Mouse (Mus musculus): Measurements from ENCODE around the gene Bcat1. TPM values are rescaled to one million over a fixed set of nuclear protein-coding genes. Genes with fewer than 3 reads are reported as not detected.

Bcat1 gene
- total RNA-seq, 2 experiments from 2014 or later, result 96.8 to 105 TPM

- no peak overlapping the region for H3K27ac ChIP-seq
- H3K4me3 ChIP-seq, result no peak overlapping the region
- peak; percentile 64 for TF ChIP-seq CTCF (conservative IDR thresholded peaks at IDR 0.05)
- no peak for DNase-seq (ENCODE audit: low spot score in 2 of 2)
Measured at GRCm38 (mm10) chr6:145009859-145010818, 65.8 kb downstream of the Bcat1 start.

- H3K4me3 ChIP-seq, result no peak overlapping the region
- H3K27ac ChIP-seq, result no peak overlapping the region
- no peak for TF ChIP-seq CTCF (conservative IDR thresholded peaks at IDR 0.05)
- DNase-seq (ENCODE audit: low spot score in 2 of 2), result no peak
Measured at GRCm38 (mm10) chr6:145003459-145003858, 72.5 kb downstream of the Bcat1 start.

GRCm38 (mm10) chr6:145002094-145002936, 73.7 kb downstream of the Bcat1 start:
- H3K4me3 ChIP-seq, result no peak overlapping the region
- no peak for TF ChIP-seq CTCF (conservative IDR thresholded peaks at IDR 0.05)
- H3K27ac ChIP-seq, result no peak overlapping the region
- no peak for DNase-seq (ENCODE audit: low spot score in 2 of 2)

GRCm38 (mm10) chr6:145001493-145001892, 74.5 kb downstream of the Bcat1 start:
- Histone ChIP-seq H3K27ac (no peak overlapping the region), H3K4me3 (no peak overlapping the region)
- no peak for TF ChIP-seq CTCF (conservative IDR thresholded peaks at IDR 0.05)
- DNase-seq (ENCODE audit: low spot score in 2 of 2), result no peak

GRCm38 (mm10) chr6:144997229-144997628, 78.8 kb downstream of the Bcat1 start:
- TF ChIP-seq CTCF (conservative IDR thresholded peaks at IDR 0.05), result peak; percentile 68
- Histone ChIP-seq H3K4me3 (no peak overlapping the region), H3K27ac (no peak overlapping the region)
- DNase-seq (ENCODE audit: low spot score in 2 of 2), result no peak

GRCm38 (mm10) chr6:144992111-144992510, 83.9 kb downstream of the Bcat1 start:
- no peak for DNase-seq (ENCODE audit: low spot score in 2 of 2)
- Histone ChIP-seq H3K4me3 (no peak overlapping the region), H3K27ac (no peak overlapping the region)
- TF ChIP-seq CTCF (conservative IDR thresholded peaks at IDR 0.05), result no peak

- TF ChIP-seq CTCF (conservative IDR thresholded peaks at IDR 0.05), result peak; percentile 36
- H3K27ac ChIP-seq, result no peak overlapping the region
- no peak overlapping the region for H3K4me3 ChIP-seq
- DNase-seq (ENCODE audit: low spot score in 2 of 2), result no peak
Measured at GRCm38 (mm10) chr6:144989193-144989592, 86.8 kb downstream of the Bcat1 start.

GRCm38 (mm10) chr6:144987676-144988075, 88.3 kb downstream of the Bcat1 start:
- DNase-seq (ENCODE audit: low spot score in 2 of 2), result no peak
- no peak for TF ChIP-seq CTCF (conservative IDR thresholded peaks at IDR 0.05)
- Histone ChIP-seq H3K4me3 (no peak overlapping the region), H3K27ac (no peak overlapping the region)

GRCm38 (mm10) chr6:144987216-144987615, 88.8 kb downstream of the Bcat1 start:
- no peak for DNase-seq (ENCODE audit: low spot score in 2 of 2)
- Histone ChIP-seq H3K27ac (no peak overlapping the region), H3K4me3 (no peak overlapping the region)
- no peak for TF ChIP-seq CTCF (conservative IDR thresholded peaks at IDR 0.05)

- no peak overlapping the region for H3K27ac ChIP-seq
- no peak for TF ChIP-seq CTCF (conservative IDR thresholded peaks at IDR 0.05)
- DNase-seq (ENCODE audit: low spot score in 2 of 2), result no peak
- no peak overlapping the region for H3K4me3 ChIP-seq
Measured at GRCm38 (mm10) chr6:144984221-144984620, 91.8 kb downstream of the Bcat1 start.

GRCm38 (mm10) chr6:144982093-144982492, 93.9 kb downstream of the Bcat1 start:
- no peak for DNase-seq (ENCODE audit: low spot score in 2 of 2)
- no peak for TF ChIP-seq CTCF (conservative IDR thresholded peaks at IDR 0.05)
- Histone ChIP-seq H3K27ac (no peak overlapping the region), H3K4me3 (no peak overlapping the region)

- Histone ChIP-seq H3K4me3 (no peak overlapping the region), H3K27ac (no peak overlapping the region)
- TF ChIP-seq CTCF (conservative IDR thresholded peaks at IDR 0.05), result no peak
- no peak for DNase-seq (ENCODE audit: low spot score in 2 of 2)
Measured at GRCm38 (mm10) chr6:144972351-144972750, 103.6 kb downstream of the Bcat1 start.

- Histone ChIP-seq H3K4me3 (no peak overlapping the region), H3K27ac (no peak overlapping the region)
- TF ChIP-seq CTCF (conservative IDR thresholded peaks at IDR 0.05), result peak; percentile 46
- DNase-seq (ENCODE audit: low spot score in 2 of 2), result no peak
Measured at GRCm38 (mm10) chr6:144970900-144971299, 105.1 kb downstream of the Bcat1 start.
